Mouse (Mus musculus) lung, adult 2 months (tissue): ENCODE data around the gene Slc6a1.

ENCODE experiments used
- CTCF ChIP-seq: fragments of 200-500 bp; IDR thresholded peaks from 2 replicates; pipeline ENCODE4 v1.5.1; 2011; ENCODE audit warnings: mild to moderate bottlenecking, low read length, control low read depth; ENCODE audit not compliant: insufficient read depth
- POLR2A ChIP-seq: fragments of 200-500 bp; IDR thresholded peaks from 2 replicates; pipeline ENCODE4 v1.6.1; 2011; ENCODE audit warnings: low read depth, mild to moderate bottlenecking, control low read depth, low read length, borderline replicate concordance; ENCODE audit errors: extremely low read depth

- no peak for TF ChIP-seq CTCF
- TF ChIP-seq POLR2A = no peak
These were observed 65.7 kb downstream of the Slc6a1 start for GRCm38 (mm10) chr6:114347831-114348754.
